Mouse (Mus musculus) small intestine, adult 2 months (tissue): ENCODE measurements at regions not wholly inside any gene's neighbourhood (a gene's known extent, or its start where the extent isn't known, plus 50 kb on each side); places are given as distances from the start of the nearest gene placed in this dataset.

Experiments used
- CTCF ChIP-seq: fragments of 200-500 bp; IDR thresholded peaks from 2 replicates; pipeline ENCODE4 v1.5.1; 2012; ENCODE audit warnings: low read depth, mild to moderate bottlenecking, control low read depth, inconsistent platforms, low read length, moderate library complexity, mixed read lengths; ENCODE audit not compliant: insufficient replicate concordance, insufficient read length; ENCODE audit errors: extremely low read depth
- POLR2A ChIP-seq: fragments of 200-500 bp; IDR thresholded peaks from 2 replicates; pipeline ENCODE4 v1.6.1; 2012; ENCODE audit warnings: low read depth, mild to moderate bottlenecking, control low read depth, inconsistent platforms, low read length, moderate library complexity

- no peak for TF ChIP-seq CTCF
- TF ChIP-seq POLR2A = no peak
These were observed 68.3 kb upstream of the Atrnl1 start for GRCm38 (mm10) chr19:57542506-57542905.
